Mouse (Mus musculus) cerebellum, adult 2 months (tissue): ENCODE results near the gene Sin3b.

Experiments
- CTCF ChIP-seq: fragments of 200-500 bp; IDR thresholded peaks from 2 replicates; pipeline ENCODE4 v1.5.1; 2011; ENCODE audit warnings: low read depth, mild to moderate bottlenecking, control low read depth, low read length, moderate library complexity, borderline replicate concordance; ENCODE audit not compliant: insufficient read depth
- POLR2A ChIP-seq: fragments of 200-500 bp; IDR thresholded peaks from 2 replicates; pipeline ENCODE4 v1.6.1; 2011; ENCODE audit warnings: low read length, control low read depth, borderline replicate concordance; ENCODE audit not compliant: insufficient read depth

DNA sequence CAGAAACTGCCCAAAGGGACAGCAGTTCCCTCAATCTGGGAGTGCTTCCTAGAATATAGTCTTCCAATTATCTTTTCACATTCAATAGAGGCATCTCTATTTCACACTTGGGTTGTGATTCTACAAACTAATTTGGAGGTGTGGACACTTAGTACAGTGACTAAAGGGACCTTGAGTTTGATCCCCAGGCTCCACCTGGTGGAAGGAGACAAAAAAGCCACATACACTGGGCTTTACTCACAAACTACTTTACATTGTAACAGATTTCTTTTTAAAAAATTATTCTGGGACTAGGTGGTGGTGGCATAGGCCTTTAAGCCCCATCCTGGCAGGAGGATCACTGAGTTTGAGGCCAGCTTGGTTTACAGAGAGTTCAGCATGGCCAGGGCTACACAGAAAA, 35.2 kb downstream of the Sin3b start:
- no peak for TF ChIP-seq CTCF
- TF ChIP-seq POLR2A = no peak
